Mouse (Mus musculus) heart, postnatal 36 days (tissue): Measurements from ENCODE around the gene Naa60. TPM values are rescaled to one million over a fixed set of nuclear protein-coding genes. Genes with fewer than 3 reads are reported as not detected.
A peak's percentile ranks its signal among the peaks of the same experiment; 100 is the strongest.

Experiments
- DNase-seq, 2 experiments: peaks; one replicate each; pipeline ENCODE4 v3.0.0; 2021 to 2022
- intact Hi-C: fragments of 180-260 bp; cut with DNase I; formaldehyde crosslinking; loops from one replicate; pipeline ENCODE4 v1.15.1; 2025
- total RNA-seq, 2 experiments: library from RNA; stranded (reverse); gene quantifications; 2 replicates each; pipeline ENCODE4 v1.2.3; 2021

The Naa60 gene
- total RNA-seq, 2 experiments from 2014 or later: 50.1 to 53.6 TPM

DNA sequence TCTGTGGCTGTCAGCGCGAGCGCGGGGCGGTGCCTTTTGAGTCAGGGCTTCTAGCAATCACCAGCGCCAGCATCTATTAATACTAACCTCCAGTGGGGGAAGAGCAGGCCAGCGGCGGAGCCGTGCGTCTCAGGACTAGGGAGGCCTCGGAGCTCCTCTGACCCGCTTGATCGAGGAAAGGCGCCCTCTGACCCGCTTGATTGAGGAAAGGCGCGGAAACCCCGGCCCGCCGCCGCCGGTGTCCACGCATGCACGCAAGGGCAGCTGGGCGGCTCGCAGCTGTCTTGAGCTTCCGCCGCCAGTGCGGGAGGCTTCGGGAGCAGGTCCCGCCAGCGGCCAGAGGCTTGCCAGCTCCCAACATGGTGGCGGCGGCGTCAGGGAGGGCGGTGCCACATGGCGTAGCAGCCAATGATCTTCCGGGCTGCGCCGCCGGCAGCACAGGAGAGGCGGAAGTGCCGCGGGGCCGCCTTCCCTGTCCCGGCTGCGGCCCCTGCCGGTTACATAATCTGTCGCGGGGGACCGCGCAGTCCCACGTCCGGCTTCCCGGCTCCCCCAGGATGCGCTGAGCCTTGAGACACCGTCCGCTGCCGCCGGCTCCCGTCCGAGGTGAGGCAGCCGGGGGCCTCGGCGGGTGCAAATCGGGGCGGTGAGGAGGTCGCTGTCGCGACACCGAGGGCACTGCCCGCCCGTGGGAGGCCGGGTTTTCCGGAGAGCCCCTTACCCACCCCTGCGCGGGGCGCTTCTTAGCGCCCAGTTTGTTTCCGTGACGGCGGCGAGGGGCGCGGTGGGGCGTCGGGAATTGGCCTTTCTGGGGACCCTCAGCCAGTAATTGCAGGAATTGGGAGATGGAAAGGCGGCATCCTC is 12.3 kb downstream of the Naa60 start, which contains the start of the genes Zfp597 and Gm20695:
Gene Zfp597 (minus strand): TSS at position 361 of the 864 bp plus-strand sequence.
Gene Gm20695 (plus strand): TSS at position 448 of the 864 bp plus-strand sequence.
- intact Hi-C loops: loop anchor here (1.0 to 5.0 kb wide), 3 partner anchors 12 to 37 kb away; partner anchors contain the start of genes 1700037C18Rik, Cluap1, Naa60 and Zfp174
- DNase-seq: peak; percentile 97

GRCm38 (mm10) chr16:3885065-3885670 is 13.0 kb downstream of the Naa60 start:
- no peak for DNase-seq
- intact Hi-C loops: loop anchor here (2.0 kb wide), 1 partner anchor 24 kb away; the partner anchor contains the start of genes 1700037C18Rik and Cluap1

- intact Hi-C loops: no loop called here
- DNase-seq: no peak
Observed at GRCm38 (mm10) chr16:3891621-3892295, 19.6 kb downstream of the Naa60 start.

- intact Hi-C loops: no loop called here
- DNase-seq: no peak
Observed at GRCm38 (mm10) chr16:3893739-3894138, 21.6 kb downstream of the Naa60 start.

- DNase-seq: peak; percentile 47 to 51
- intact Hi-C loops: no loop called here
Observed at GRCm38 (mm10) chr16:3895173-3895792, 23.1 kb downstream of the Naa60 start.

DNA sequence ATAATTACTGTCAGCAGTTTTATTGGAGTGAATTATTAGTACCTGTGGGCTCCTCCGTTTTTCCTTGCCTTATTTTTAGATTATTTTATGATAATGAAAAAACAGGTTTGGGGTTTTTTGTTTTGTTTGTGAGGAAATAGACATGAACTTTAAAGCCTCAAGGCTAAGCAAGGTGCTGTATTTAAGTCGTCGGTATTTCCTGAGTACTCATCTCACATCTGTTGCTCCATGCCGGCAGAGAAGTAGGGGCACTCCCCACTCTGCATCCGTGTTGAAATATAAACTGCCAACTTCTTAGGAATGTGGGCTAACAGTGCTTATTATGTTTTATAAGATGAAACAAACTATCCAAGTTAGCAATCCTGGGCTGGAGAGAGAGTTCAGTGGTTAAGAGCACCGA is 23.9 kb downstream of the Naa60 start:
- intact Hi-C loops: no loop called here
- no peak for DNase-seq

DNA sequence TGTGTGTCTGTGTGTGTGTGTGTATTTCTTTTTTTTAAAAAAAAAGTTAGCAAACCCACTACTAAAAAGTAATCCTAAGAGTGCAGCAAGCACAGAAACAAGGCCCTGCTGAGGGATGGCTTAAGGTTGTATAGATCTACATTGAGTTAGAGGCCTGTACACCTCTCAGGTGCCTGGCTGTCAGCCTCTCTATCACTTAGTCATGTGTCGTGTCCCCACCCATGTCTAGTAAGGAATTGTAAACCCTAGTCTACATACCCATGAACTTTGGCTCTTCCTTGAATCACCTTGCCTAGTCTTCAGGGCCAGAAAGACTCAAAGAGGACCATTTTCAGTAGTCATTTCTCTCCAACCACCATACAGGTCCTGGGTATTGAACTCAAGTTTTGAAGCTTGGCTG is 24.4 kb downstream of the Naa60 start:
- intact Hi-C loops: no loop called here
- no peak for DNase-seq

DNA sequence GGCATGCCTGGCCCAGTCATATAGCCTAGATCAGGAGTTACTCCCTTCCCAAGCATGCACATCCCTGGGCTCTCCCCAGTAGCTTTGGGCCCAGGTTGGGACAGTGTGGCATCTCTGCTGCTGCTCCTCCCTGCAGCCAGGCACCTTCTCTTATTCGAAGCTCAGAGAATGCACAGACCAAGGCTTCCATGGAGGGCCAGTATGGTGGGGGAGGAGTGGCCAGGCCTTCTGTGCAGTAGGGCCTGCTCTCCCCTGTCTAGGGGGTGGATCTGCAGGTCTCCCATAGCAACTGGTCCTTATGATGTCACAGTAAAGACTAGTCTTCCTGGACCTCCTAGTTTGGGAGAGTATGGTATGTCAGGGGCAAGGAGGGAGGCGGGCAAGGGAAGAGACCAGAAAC is 35.3 kb downstream of the Naa60 start:
- DNase-seq: no peak
- intact Hi-C loops: no loop called here

DNA sequence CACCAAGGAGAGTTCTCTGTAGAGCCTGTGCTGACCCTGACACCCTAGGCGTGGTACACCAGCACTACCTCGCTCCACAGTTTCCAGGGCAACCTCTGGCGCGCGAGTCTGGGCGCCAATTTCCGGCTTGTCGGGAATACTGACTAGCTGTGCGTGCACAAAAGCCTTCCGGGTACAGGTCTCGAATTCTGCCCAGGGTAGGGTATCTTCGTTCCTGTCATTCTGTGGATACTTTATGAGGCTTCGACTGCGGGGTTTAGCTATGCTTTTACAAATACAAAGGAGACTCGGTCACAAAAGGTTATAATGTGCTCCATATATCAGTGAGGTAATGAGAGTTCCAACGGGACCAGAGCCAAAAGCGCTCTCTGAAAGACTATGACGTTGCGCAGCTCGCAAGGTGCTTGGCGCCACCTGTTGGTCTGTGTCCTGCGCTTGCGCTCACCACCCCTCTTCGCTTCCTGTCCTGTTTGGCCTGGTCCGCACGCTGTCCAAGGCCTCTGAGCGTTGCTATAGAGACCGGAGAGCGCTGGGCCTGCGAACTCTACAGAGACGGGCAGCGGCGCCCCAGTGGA is 36.4 kb downstream of the Naa60 start, which contains the start of the genes 1700037C18Rik and Cluap1:
Gene 1700037C18Rik (minus strand): TSS at position 153 of the 575 bp plus-strand sequence.
Gene Cluap1 (plus strand): TSS at position 265 of the 575 bp plus-strand sequence.
- peak; percentile 90 to 94 for DNase-seq
- intact Hi-C loops: loop anchor here (1.0 to 2.0 kb wide), 4 partner anchors 24 to 96 kb away; partner anchors contain the start of genes Gm20695, Zfp174 and Zfp597

- DNase-seq: no peak
- intact Hi-C loops: loop anchor here (1.0 to 2.0 kb wide), 4 partner anchors 24 to 95 kb away; partner anchors contain the start of genes Gm20695, Zfp174 and Zfp597
Observed at GRCm38 (mm10) chr16:3909118-3909517, 36.9 kb downstream of the Naa60 start.

- intact Hi-C loops: no loop called here
- no peak for DNase-seq
Observed at GRCm38 (mm10) chr16:3920756-3921155, 48.6 kb downstream of the Naa60 start.

GRCm38 (mm10) chr16:3923515-3923914 is 51.3 kb downstream of the Naa60 start:
- DNase-seq: no peak
- intact Hi-C loops: no loop called here

DNA sequence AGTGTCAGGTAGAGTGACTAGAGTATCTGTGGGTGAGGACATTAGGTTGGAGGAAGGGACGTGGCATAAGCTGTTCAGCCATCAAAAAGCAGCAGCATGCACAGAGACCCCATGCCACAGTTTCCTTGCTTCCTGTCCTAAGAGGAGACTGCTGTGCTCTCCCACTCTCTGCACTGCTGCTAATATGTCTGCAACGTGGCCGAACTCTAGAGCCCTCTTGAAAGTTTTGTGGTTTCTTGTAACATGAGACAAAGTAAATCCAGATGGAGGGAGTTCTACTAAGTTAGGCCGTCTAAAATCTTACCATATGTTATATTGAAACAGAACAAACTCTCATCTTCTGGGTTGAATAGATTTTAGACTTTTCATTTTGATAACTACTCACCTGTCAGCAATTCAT is 51.8 kb downstream of the Naa60 start:
- intact Hi-C loops: no loop called here
- DNase-seq: no peak

DNA sequence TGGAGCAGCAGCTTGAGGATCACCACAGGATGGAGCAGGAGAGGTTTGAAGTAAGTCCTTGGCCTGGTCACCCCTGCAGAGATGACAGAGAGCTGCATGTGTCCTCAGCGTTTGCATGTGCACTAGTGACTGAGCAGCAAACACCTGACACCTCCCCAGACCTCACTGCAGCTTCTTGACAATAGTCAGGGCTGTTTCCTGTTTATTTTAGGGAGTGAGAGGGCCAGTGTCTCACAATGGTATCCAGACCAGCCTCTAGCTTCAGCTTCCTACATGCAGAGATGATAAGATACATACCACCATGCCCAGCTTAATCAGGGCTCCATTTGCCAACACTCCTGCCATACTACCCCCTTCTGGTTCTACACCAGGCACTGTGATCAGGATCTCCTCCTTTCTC is 56.4 kb downstream of the Naa60 start:
- intact Hi-C loops: no loop called here
- no peak for DNase-seq

DNA sequence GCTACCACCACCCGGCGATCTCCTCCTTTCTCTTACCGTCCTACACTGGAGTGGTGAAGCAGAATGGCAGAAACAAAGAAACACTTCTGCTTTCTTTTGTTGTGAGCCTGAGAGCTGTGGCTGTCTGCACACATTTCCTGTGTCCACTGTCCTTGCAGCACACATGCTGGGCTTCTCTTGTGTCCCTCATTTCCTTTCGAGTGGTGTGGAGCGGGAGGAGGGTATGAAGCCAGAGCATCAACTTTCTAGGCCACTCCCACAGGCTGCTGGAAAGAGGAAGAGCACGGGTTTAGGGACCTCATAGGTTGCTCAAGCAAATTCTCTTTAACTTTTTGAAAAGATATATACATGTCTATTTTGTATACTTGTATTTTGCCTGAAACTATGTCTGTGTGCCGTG is 57.0 kb downstream of the Naa60 start:
- intact Hi-C loops: no loop called here
- no peak for DNase-seq

GRCm38 (mm10) chr16:3933536-3933935 is 61.4 kb downstream of the Naa60 start:
- DNase-seq: no peak
- intact Hi-C loops: no loop called here

- DNase-seq: no peak
- intact Hi-C loops: no loop called here
Observed at GRCm38 (mm10) chr16:3934091-3934490, 61.9 kb downstream of the Naa60 start.

DNA sequence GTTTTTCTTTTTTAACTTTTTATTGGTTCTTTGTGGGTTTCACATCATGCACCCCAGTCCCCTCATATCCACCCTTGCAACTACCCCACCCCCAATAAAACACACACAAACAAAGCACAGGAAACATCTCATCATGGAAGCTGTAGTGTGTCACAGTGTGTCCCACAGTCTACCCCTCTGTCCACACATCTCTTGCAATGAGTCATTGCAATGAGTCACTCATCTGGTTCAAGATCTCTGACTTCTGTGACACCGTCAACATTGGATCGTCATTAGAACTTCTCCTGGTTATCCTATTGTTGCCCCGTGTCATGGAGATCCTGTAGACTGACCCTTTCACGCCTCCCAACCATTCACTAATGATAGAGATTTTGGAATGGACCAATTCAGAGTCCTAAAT is 62.5 kb downstream of the Naa60 start:
- intact Hi-C loops: no loop called here
- no peak for DNase-seq

DNA sequence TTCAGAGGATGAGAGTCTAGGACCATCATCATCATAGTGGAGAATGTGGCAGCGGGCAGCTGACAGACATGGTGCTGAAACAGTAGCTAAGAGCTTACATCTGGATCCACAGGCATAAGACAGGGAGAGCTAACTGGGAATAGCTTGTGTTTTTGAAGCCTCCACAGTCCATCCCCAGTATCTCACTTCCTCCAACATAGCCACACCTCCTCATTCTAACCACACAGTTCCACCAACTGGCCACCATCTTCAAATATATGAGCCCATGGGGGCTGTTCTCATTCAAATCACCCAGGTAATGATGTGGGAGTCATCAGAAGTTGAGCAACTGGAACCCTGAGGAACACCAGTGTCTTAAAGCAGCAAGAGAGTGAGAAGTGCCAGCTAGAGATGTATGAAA is 79.0 kb downstream of the Naa60 start:
- DNase-seq: no peak

More for the DNA sequence above, 79.0 kb downstream of the Naa60 start:
- intact Hi-C loops: no loop called here
